Mouse (Mus musculus) colon, adult 2 months (tissue): Measurements from ENCODE around the gene S100z. TPM values are rescaled to one million over a fixed set of nuclear protein-coding genes. Genes with fewer than 3 reads are reported as not detected.

Experiments used
- polyA plus RNA-seq: library from polyadenylated mRNA; depleted of rRNA; stranded (reverse); fragments of >200 nt; gene quantifications from 2 replicates; pipeline ENCODE4 v1.2.3, GENCODE M21; 2012; rRNA removed

Gene S100z
- 0.64 TPM in 1 of 2 replicates, not detected in the other for polyA plus RNA-seq

DNA sequence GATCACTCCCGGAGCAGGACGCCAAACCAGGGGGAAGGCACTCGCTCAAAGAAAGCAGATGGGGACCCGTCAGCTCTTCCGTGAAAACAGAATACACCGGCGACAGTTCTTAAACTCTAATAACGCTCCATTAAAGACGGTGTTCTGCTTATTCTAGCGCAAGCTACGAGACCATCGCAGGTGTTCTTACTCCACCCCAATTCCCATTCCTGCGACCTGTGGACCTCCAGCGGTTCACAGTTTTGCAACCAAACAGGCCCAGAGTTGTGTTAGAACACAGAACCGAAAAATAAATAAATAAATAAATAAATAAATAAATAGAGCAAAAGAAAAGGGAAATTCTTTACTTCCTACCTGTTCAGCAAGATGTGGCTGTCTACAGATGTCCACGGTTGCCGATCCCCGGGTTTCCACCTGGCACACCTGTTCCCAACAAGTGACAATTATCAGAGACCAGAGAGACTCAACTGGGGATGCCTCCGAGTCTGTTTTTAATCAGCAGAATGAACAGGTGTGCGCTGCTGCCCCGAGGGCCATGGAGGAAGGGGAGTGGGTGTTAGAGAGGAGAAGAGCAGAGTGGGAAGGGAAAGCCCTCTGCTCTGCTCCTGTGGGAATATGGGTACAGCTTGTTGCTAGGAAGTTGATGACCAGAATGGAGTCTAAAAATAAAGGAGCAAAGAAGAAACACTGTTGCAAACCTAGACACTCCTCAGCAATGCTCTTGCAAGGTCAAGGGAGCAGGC is at the start of gene S100z:
Gene S100z, minus strand, starts transcription at position 51 of the 743 bp plus-strand sequence.

DNA sequence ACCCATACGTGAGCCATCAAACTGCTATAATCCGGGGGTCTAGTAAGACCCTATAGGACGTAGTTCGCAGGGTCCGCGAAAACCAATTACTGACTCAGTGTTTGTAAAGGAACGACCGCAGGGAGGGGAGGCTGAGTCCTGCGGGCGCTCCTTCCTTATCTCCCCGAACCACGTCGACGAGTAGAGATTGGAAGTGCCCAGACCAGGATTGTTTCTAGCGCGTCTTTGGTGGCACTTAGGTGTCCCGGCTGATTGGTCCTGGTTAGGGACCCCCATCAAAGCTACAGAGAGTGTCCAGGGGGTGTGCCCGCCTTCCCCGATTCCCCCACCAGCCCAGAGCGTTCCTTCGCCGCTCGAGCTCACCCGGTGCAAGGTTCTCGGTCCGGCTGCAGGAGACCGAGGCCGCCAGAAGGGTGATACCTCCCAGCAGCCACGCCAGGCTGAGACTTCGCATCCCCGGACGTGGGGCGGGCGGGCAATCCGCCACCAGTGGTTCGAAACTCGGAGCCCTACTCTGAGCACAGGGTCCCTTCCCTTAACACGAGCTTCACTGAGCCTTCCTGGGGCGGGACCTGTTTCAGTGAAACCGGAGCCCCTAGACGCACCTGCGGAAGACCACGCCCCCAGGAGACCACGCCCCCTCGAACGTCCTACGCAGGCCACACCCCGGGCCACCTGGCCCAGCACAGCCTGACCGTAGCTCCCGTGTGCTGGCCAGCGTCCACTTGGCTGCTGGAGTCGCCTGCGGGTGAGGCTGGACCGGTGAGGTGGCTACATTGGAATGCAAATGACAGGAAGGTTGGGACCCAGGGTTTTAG is 46.4 kb upstream of the S100z start, which contains the start of gene F2rl1:
Gene F2rl1, minus strand, starts transcription at position 554 of the 818 bp plus-strand sequence.

DNA sequence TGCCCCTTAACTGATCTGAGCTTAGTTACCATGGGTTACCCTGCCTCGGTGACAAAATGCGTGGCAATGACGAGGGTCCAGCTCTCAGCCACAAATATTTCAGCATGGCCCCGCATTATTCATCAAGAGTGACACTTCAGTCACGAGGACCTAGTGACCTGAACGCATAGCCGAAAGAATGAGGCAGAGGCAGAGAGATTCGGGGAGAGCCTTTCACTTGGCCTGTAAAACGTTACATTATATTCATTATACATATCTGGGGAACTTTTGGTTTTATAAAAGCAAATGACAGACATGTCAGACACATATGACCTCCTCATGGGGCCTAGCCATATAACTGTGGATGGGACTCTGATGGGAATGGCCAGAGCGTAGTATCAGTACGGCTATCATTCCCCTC is 33.7 kb downstream of the S100z start, which contains the start of gene Crhbp:
Gene Crhbp, minus strand, starts transcription at position 101 of the 400 bp plus-strand sequence.

Other genes with a start within 250 kb of the S100z start
- gene Pde8b, start 228.4 kb downstream of the S100z start, polyA plus RNA-seq, result 7.1 and 7.4 TPM in 2 replicates
- 23.0 and 25.8 TPM in 2 replicates for gene Zbed3, start 155.1 kb downstream of the S100z start, polyA plus RNA-seq
- gene Aggf1, start 103.4 kb downstream of the S100z start, polyA plus RNA-seq, result 19.6 and 21.0 TPM in 2 replicates
- gene Crhbp, start 33.8 kb downstream of the S100z start, polyA plus RNA-seq, result 0.06 TPM in 1 of 2 replicates, not detected in the other
- 46.8 and 48.4 TPM in 2 replicates for gene F2rl1, start 46.5 kb upstream of the S100z start, polyA plus RNA-seq
- gene F2r, start 139.8 kb upstream of the S100z start, polyA plus RNA-seq, result 21.1 and 24.2 TPM in 2 replicates
- gene F2rl2, start 218.1 kb upstream of the S100z start, polyA plus RNA-seq, result 0.27 and 0.63 TPM in 2 replicates